Mouse (Mus musculus): ENCODE measurements at regions not wholly inside any gene's neighbourhood (a gene's known extent, or its start where the extent isn't known, plus 50 kb on each side); places are given as distances from the start of the nearest gene placed in this dataset.

DNA sequence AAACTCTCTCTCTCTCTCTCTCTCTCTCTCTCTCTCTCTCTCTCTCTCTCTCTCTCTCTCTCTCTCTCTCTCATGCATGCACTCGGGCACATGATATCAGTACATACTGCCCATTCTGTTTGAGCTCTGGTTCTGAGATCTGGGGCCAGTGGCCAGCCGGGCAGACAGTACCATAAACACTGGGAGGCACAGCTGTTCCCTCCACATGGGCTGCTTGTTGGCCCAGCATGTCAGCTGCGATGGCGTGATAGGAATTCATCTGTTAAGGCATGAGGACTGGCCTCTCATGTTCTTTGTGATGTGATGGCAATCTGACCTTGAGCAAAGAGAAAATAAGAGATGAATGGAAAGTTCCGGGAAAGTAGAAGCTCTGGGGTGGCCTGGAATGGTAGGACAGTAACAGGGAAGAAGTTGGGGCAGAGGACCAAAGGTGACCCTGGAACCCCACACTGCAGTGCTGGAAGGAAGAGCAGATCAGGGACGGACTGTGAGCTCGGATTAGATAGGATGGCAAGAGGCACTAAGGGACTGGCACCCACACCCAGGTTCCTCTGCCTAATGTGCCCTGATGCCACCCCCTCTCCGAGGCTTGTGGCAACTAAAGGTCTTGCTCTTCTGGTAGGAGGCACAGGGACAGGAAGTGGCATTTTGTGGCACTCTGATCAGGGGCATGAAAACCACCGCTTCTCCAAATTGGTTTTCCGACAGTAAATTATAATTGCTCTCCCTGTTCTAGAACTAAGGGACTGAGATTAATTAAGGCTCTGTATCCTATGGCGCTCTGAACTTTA lies 186.4 kb upstream of the Zmiz1 start:
- TF ChIP-seq POLR2A (IDR thresholded peaks at IDR 0.05; ENCODE audit: low read depth, low read length) (no peak), CTCF (IDR thresholded peaks at IDR 0.05; ENCODE audit: extremely low read depth, insufficient read length, insufficient replicate concordance, low read depth, low read length) (no peak)

All from small intestine, adult 2 months (tissue).